Mouse (Mus musculus) ovary, postnatal 10 days (tissue): ENCODE results near the gene Hmcn1.

ENCODE experiments used
- DNase-seq: peaks from one replicate; pipeline ENCODE4 v3.0.0; 2022; ENCODE audit warnings: low spot score

The Hmcn1 gene

GRCm38 (mm10) chr1:150783070-150783842 lies 210.0 kb downstream of the Hmcn1 start:
- no peak for DNase-seq

GRCm38 (mm10) chr1:150779902-150780301 lies 213.3 kb downstream of the Hmcn1 start:
- DNase-seq = no peak

- DNase-seq = no peak
Observed at GRCm38 (mm10) chr1:150776741-150777140, 216.5 kb downstream of the Hmcn1 start.

GRCm38 (mm10) chr1:150775742-150776141 lies 217.5 kb downstream of the Hmcn1 start:
- DNase-seq = no peak

- DNase-seq = no peak
Observed at GRCm38 (mm10) chr1:150772958-150773357, 220.3 kb downstream of the Hmcn1 start.

GRCm38 (mm10) chr1:150770948-150771521 lies 222.2 kb downstream of the Hmcn1 start:
- no peak for DNase-seq

GRCm38 (mm10) chr1:150769836-150770235 lies 223.4 kb downstream of the Hmcn1 start:
- no peak for DNase-seq

- no peak for DNase-seq
Observed at GRCm38 (mm10) chr1:150761678-150762077, 231.6 kb downstream of the Hmcn1 start.

GRCm38 (mm10) chr1:150760801-150761331 lies 232.4 kb downstream of the Hmcn1 start:
- DNase-seq = no peak

GRCm38 (mm10) chr1:150759476-150760079 lies 233.7 kb downstream of the Hmcn1 start:
- DNase-seq = no peak

GRCm38 (mm10) chr1:150753920-150754319 lies 239.3 kb downstream of the Hmcn1 start:
- no peak for DNase-seq

- no peak for DNase-seq
Observed at GRCm38 (mm10) chr1:150748783-150749182, 244.5 kb downstream of the Hmcn1 start.

GRCm38 (mm10) chr1:150747771-150748170 lies 245.5 kb downstream of the Hmcn1 start:
- DNase-seq = no peak

- DNase-seq = no peak
Observed at GRCm38 (mm10) chr1:150743097-150743843, 250.0 kb downstream of the Hmcn1 start.

GRCm38 (mm10) chr1:150742376-150743087 lies 250.7 kb downstream of the Hmcn1 start:
- DNase-seq = no peak

- peak; percentile 2 for DNase-seq
Observed at GRCm38 (mm10) chr1:150711438-150711837, 281.8 kb downstream of the Hmcn1 start.

- no peak for DNase-seq
Observed at GRCm38 (mm10) chr1:150706502-150706901, 286.7 kb downstream of the Hmcn1 start.

- no peak for DNase-seq
Observed at GRCm38 (mm10) chr1:150697749-150698148, 295.5 kb downstream of the Hmcn1 start.

- no peak for DNase-seq
Observed at GRCm38 (mm10) chr1:150682044-150682443, 311.2 kb downstream of the Hmcn1 start.

- no peak for DNase-seq
Observed at GRCm38 (mm10) chr1:150681433-150681832, 311.8 kb downstream of the Hmcn1 start.

GRCm38 (mm10) chr1:150681006-150681405 lies 312.2 kb downstream of the Hmcn1 start:
- no peak for DNase-seq

- DNase-seq = no peak
Observed at GRCm38 (mm10) chr1:150680345-150680744, 312.9 kb downstream of the Hmcn1 start.
